Mouse (Mus musculus) cerebellum, postnatal 4 days (tissue): Measurements from ENCODE around the gene Arl15.

Experiments
- DNase-seq, 2 experiments: peaks; one replicate each; pipeline ENCODE4 v3.0.0; 2022; ENCODE audit warnings: low spot score in 2 of 2, mixed read lengths in 1 of 2

The Arl15 gene

DNA sequence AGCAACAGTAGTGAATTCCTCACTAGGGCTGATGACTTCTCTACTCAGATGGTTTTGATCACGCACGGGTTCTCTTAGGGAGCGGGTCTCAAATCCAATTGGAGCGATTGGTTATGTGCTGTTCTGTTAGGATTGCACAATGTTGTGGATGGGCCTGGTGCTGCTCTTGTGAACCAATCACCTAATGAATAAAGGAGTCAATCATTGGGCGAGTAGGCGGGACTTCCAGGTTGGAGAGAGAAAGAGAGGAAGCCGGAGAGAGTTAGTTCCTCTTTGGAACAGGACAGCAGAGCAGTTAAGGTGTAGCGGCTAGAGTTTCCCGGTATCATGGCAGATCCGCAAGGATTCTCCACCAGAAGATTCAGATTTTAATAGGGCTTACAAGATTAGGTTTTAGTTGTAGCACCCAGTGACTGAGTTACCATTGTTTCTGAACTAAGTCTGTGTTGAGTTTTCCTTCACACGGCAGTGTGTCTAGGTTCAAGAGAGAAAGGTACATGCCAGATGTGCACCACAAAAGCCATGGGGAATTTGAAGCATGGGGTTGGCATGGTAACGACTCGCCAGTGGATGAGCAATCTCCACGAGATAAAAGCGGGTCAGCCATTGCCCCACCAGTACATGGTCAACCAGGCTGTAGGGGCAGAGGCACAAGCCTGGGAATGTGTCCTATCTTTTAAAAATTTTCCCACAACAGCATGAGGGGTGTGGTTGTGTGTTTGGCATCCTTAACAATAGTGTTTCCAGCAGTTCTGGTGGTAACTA, 408.7 kb downstream of the Arl15 start:
- DNase-seq, result no peak
